Mouse (Mus musculus) thymus, adult 2 months (tissue): Measurements from ENCODE around the gene Tmem170. TPM values are rescaled to one million over a fixed set of nuclear protein-coding genes. Genes with fewer than 3 reads are reported as not detected.

Source experiments
- DNase-seq: peaks from one replicate; pipeline ENCODE4 v3.0.0; 2021
- H3K27ac ChIP-seq: fragments of 200-500 bp; 2 replicates; pipeline ENCODE4 v1.5.1; 2012; ENCODE audit warnings: low read length, control low read depth; ENCODE audit not compliant: control insufficient read depth, insufficient read depth
- H3K27me3 ChIP-seq: fragments of 200-500 bp; 2 replicates; pipeline ENCODE4 v1.6.1; 2012; ENCODE audit warnings: mild to moderate bottlenecking, low read length, moderate library complexity, mixed read lengths; ENCODE audit not compliant: control insufficient read depth, insufficient read depth
- H3K36me3 ChIP-seq: fragments of 200-500 bp; 2 replicates; pipeline ENCODE4 v1.6.1; 2012; ENCODE audit warnings: mild to moderate bottlenecking, low read length, moderate library complexity; ENCODE audit not compliant: control insufficient read depth, insufficient read depth
- H3K4me1 ChIP-seq: fragments of 200-500 bp; replicated peaks from 2 replicates; pipeline ENCODE4 v1.6.1; 2012; ENCODE audit warnings: low read length; ENCODE audit not compliant: control insufficient read depth, insufficient read depth
- H3K4me3 ChIP-seq: fragments of 200-500 bp; 2 replicates; pipeline ENCODE4 v1.5.1; 2012; ENCODE audit warnings: mild to moderate bottlenecking, low read length, control low read depth, moderate library complexity; ENCODE audit not compliant: control insufficient read depth, insufficient read depth
- CTCF ChIP-seq: fragments of 200-500 bp; IDR thresholded peaks from 2 replicates; pipeline ENCODE4 v1.5.1; 2012; ENCODE audit warnings: mild to moderate bottlenecking, control low read depth, low read length, moderate library complexity, borderline replicate concordance; ENCODE audit not compliant: control insufficient read depth, poor library complexity, insufficient read depth; ENCODE audit errors: extremely low read depth
- POLR2A ChIP-seq: fragments of 200-500 bp; IDR thresholded peaks from 2 replicates; pipeline ENCODE4 v1.6.1; 2012; ENCODE audit warnings: mild to moderate bottlenecking, low read length, control low read depth, moderate library complexity; ENCODE audit not compliant: control insufficient read depth, poor library complexity, insufficient read depth; ENCODE audit errors: extremely low read depth
- WGBS: fragments of 180-500 bp; shearing (Covaris S2); methylation state at CpG from one replicate; pipeline ENCODE4 v1.1.7; 2018; 5-methylcytosine and 5-hydroxymethylcytosine counted together
- polyA plus RNA-seq: library from polyadenylated mRNA; depleted of rRNA; stranded (reverse); fragments of >200 nt; gene quantifications from 2 replicates; pipeline ENCODE4 v1.2.3, GENCODE M21; 2012; rRNA removed

Tmem170 gene
- polyA plus RNA-seq, 1 experiment: 3.1 TPM

DNA sequence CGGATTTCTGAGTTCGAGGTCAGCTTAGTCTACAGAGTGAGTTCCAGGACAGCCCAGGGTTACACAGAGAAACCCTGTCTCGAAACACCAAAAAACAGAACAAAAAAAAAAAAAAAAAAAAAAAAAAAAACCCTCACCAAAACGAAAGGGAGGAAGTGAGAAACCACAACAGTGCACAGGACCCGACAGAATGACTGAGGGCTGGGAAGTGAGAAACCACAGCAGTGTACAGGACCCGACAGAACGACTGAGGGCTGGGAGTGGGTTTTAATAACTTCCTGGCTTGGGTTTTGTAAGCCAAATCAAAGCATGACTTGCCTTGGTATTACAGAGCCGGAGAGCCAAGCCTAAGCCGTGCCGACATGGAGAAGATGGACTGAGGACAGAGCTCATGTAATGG, 55.4 kb downstream of the Tmem170 start:
- no peaks in the 10 kb centered on the region for H3K27me3 ChIP-seq
- H3K4me1 ChIP-seq: peaks cover 8% of the 10 kb centered on the region
- peak; percentile 60 for DNase-seq
- no peaks in the 10 kb centered on the region for H3K36me3 ChIP-seq
- WGBS: 4% methylated on average over 10 of the region's 10 CpGs
- H3K27ac ChIP-seq: no peak overlapping the region
- H3K4me3 ChIP-seq: no peak overlapping the region
- TF ChIP-seq POLR2A (no peak), CTCF (no peak)

DNA sequence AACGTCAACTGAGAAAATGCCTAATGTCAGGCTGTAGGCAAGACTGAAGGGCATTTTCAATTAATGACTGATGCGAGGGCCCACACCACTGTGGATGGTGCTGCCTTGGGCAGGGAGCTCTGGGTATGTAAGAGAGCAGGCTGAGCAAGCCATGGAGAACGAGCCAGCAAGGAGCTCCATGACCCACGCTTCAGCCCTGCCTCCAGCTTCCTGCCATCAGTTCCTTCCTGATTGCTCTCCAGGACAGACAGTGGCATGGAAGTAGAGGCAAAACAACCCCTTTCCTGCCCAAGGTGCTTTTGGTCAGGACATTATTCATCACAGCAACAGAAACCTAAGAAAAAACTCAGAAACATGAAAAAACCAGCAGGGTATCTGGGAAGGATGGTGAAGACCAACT, 55.9 kb downstream of the Tmem170 start:
- no peak for DNase-seq
- WGBS: 62% methylated on average over 4 of the region's 4 CpGs
- Histone ChIP-seq H3K36me3 (no peaks in the 10 kb centered on the region), H3K27ac (no peak overlapping the region), H3K4me1 (peaks cover 8% of the 10 kb centered on the region), H3K4me3 (no peak overlapping the region), H3K27me3 (no peaks in the 10 kb centered on the region)
- TF ChIP-seq CTCF (no peak), POLR2A (no peak)

DNA sequence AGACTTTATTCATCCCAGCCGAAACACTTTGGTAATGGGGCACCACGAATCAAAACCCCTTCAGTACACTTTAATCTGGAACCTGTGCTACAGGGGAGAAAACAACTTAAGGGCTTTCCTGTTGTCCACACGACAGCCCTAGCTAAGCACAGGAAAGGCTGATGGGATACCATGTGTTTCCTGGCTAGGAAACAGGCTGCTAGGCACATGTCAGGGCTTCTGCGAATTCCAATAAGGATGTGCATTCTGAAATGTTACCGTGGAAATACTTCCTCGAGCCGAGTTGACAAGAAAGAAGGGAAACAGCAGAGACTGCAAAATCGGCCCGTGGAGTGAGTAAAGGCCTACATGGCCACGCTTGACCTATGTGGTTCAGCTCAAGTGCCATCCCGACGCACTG, 56.5 kb downstream of the Tmem170 start:
- no peak overlapping the region for H3K27ac ChIP-seq
- 91% methylated on average over 12 of the region's 12 CpGs for WGBS
- no peaks in the 10 kb centered on the region for H3K36me3 ChIP-seq
- no peaks in the 10 kb centered on the region for H3K27me3 ChIP-seq
- no peak overlapping the region for H3K4me3 ChIP-seq
- no peak for DNase-seq
- H3K4me1 ChIP-seq: peaks cover 8% of the 10 kb centered on the region
- no peak for TF ChIP-seq CTCF
- TF ChIP-seq POLR2A: no peak

DNA sequence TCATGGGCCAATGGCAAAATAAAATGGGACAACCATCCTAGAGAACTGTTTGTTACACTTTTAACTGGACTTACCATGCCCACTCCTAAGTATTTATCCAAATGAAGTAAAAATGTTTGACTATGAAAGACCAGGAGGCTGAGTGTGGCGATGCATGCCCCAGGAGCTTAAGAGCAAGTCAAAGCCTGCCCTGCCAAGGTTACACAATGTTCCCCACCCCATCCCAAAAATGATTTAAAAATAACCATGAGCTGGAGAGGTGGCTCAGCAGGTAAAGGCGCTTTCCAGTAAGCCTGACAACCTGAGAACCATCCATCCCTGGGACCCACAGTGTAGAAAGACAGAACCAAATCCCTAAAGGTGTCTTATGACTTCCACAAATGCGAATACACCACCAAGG, 58.0 kb downstream of the Tmem170 start:
- H3K4me3 ChIP-seq: no peak overlapping the region
- H3K27me3 ChIP-seq: no peaks in the 10 kb centered on the region
- TF ChIP-seq POLR2A: no peak
- TF ChIP-seq CTCF: no peak
- H3K27ac ChIP-seq: no peak overlapping the region
- H3K4me1 ChIP-seq: peaks cover 8% of the 10 kb centered on the region
- no peaks in the 10 kb centered on the region for H3K36me3 ChIP-seq
- DNase-seq: no peak
- 93% methylated on average over 3 of the region's 3 CpGs for WGBS

DNA sequence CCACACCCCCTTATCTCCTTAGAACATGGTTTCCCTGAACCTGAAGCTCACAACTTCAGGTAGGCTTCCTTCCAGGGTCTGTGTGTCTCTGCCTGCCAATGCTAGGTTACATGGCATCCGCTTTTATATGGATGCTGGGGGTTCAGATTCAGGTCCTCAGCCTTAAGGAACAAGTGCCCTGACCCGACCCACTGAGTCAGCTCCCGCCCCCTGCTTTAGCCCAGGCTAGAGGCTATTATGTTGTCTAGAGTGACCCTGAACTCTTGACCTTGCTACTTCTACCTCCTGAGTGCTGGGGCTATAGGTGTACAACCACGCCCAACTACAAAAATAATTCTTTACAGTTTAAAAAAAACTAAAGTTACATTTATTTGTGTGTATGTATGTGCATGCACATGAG, 61.5 kb downstream of the Tmem170 start:
- H3K27me3 ChIP-seq: no peaks in the 10 kb centered on the region
- no peaks in the 10 kb centered on the region for H3K4me1 ChIP-seq
- H3K4me3 ChIP-seq: no peak overlapping the region
- H3K36me3 ChIP-seq: no peaks in the 10 kb centered on the region
- no peak for DNase-seq
- 99% methylated on average over 4 of the region's 4 CpGs for WGBS
- H3K27ac ChIP-seq: no peak overlapping the region
- TF ChIP-seq POLR2A (no peak), CTCF (no peak)

DNA sequence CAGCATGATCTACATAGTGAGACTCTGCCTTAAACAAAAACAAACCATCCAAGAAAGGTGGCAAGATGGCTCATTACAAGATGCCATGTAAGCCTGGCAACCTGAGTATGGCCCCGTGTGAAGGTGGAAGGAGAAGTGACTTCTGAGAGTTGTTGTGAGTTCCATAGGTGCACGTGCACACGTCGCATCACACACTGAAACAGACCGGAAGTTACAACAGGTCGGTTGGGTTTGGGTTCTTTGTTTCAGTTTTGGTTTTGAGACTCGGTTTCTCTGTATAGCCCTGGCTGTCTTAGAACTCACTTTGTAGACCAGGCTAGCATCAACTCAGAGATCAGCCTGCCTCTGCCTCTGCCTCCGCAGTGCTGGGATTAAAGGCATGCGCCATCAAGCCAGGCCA, 62.7 kb downstream of the Tmem170 start:
- H3K36me3 ChIP-seq: no peaks in the 10 kb centered on the region
- no peak for TF ChIP-seq POLR2A
- TF ChIP-seq CTCF: no peak
- H3K27me3 ChIP-seq: no peaks in the 10 kb centered on the region
- no peaks in the 10 kb centered on the region for H3K4me1 ChIP-seq
- DNase-seq: no peak
- no peak overlapping the region for H3K27ac ChIP-seq
- WGBS: 97% methylated on average over 9 of the region's 9 CpGs
- no peak overlapping the region for H3K4me3 ChIP-seq

Other genes starting within 250 kb of the Tmem170 start
- 10.4 and 10.7 TPM in 2 replicates for gene Ldhd, start 246.4 kb downstream of the Tmem170 start, polyA plus RNA-seq
- gene Zfp1, start 233.3 kb downstream of the Tmem170 start, polyA plus RNA-seq: 10.3 and 11.1 TPM in 2 replicates
- 6.6 and 11.8 TPM in 2 replicates for gene Ctrb1, start 185.7 kb downstream of the Tmem170 start, polyA plus RNA-seq
- 11.8 and 14.0 TPM in 2 replicates for gene Bcar1, start 132.9 kb downstream of the Tmem170 start, polyA plus RNA-seq
- gene Cfdp1, start 22.5 kb downstream of the Tmem170 start, polyA plus RNA-seq: 5.5 and 5.8 TPM in 2 replicates
- 0.75 and 0.83 TPM in 2 replicates for gene Chst5, start 33.7 kb upstream of the Tmem170 start, polyA plus RNA-seq
- 2.4 and 2.8 TPM in 2 replicates for gene Tmem231, start 57.1 kb upstream of the Tmem170 start, polyA plus RNA-seq
- gene Gabarapl2, start 64.0 kb upstream of the Tmem170 start, polyA plus RNA-seq: 34.1 and 45.3 TPM in 2 replicates
- gene Adat1, start 115.6 kb upstream of the Tmem170 start, polyA plus RNA-seq: 4.0 and 4.5 TPM in 2 replicates
- gene Kars, start 134.6 kb upstream of the Tmem170 start, polyA plus RNA-seq: 54.5 and 63.7 TPM in 2 replicates
- gene Terf2ip, start 134.6 kb upstream of the Tmem170 start, polyA plus RNA-seq: 13.1 and 15.7 TPM in 2 replicates
- gene Gm6793, start 138.3 kb upstream of the Tmem170 start, polyA plus RNA-seq: not detected in 2 replicates